Mouse (Mus musculus) 3134 (cell line): Measurements from ENCODE around the gene Gpr155.

ENCODE experiments used
- DNase-seq: peaks from one replicate; pipeline ENCODE4 v3.0.0-alpha.2; 2011; ENCODE audit warnings: low spot score; ENCODE audit not compliant: insufficient read length; ENCODE audit errors: extremely low read depth

The Gpr155 gene

DNA sequence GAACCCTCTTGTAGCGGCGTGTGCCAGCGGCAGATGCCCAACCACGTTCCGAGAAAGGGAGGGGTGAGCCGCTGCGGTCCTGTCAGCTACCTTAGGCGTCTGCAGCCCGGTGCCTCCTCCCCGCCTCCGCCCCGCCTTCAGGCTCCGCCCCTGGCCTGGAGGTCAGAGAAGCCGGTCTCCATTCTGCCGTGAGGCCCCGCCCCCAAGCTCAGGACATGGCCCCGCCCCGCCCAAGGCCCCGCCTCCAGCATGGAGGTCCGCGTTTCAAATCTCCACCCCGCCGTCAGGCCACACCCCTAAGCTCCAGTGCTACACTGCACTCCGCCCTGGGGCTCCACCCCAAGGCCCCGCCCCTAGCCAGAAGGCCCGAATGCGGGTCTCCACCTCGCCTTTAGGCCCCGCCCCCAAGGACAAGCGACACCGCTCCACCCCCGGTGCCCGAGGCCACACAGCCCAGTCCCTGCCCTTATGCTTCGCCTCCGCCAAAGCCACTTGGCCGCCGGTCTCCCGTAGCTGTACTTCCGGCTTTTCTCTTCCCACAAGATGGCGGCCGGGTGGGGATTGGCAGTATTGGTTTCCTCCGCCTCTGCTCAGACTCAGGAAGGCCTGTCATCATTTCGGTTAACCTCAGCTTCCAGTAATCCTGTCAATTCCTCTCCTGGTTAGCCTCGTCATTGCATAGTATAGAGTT, at the start of gene Gpr155:
Gene Gpr155 (minus strand): TSS at position 217 of the 691 bp plus-strand sequence.
- peak; percentile 99 for DNase-seq

DNA sequence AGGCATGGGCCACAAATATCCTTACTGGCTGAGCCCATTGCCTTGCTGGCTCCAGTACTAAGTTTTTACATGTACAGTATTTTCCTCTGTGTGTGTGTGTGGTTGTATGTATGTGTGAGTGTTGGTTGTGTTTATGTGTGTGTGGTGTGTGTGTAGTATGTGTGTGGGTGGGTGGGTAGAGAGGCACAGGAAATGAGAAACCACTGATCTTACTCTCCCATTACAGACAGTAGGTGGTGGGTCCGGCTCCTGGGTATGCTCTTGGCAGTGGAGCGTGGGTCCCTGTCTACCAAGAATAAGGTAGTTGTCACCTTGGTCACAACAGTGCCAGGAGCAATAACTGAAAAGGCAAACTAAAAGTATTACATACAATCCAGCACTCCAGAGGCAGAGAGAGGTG, 49.5 kb upstream of the Gpr155 start:
- DNase-seq = no peak

DNA sequence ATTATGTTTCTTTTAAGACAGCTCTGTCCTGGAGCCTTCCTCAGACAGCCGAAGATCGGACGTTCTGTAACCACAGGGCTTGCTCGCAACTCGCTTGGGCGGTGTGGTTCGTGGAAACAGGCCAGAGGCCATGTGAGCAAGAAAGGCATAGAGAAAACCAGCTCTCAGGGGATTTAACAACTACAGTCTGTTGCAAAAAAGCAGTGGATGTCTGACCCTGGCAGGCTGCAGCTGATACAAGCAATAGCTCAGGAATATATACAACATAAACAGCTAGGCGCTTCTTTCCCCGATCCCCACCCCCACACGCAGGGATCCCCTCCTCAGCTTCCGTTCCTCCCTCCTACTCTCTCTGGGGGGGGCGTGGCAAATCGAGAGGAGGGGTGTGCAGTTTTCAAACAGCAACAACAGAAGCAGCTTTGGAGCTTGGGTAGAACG, 45.6 kb upstream of the Gpr155 start:
- DNase-seq = no peak

DNA sequence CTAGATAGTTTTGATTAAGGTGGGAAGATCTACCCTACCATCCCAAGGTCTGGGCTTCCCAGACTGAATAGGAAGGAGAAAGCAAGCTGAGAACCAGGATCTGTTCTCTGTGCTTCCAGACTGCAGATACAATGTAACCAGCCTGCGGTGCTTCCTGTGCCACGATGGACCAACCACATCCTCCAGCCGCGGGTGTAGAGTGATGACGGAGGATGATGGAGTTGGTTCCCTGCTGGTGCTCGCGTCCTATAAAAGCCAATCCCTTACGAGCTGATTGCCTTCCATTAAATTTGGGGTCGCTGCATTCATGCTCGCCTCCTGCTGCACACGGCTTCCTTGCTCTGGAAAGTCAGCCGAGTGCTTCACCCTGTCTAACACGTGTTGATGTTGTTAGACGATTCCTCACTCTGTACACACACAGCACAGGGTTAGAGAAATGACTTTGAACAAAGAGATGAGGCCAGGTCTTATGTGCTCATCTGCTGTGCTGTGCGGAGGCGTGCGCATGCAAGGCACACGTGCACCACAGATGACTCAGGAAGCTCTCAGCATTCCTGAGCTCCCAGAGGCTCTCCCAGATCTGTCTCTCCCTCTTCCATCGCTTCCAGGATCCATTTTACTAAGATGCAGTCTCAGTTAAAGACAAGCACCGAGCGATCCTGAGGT, 42.6 kb upstream of the Gpr155 start:
- DNase-seq = no peak

DNA sequence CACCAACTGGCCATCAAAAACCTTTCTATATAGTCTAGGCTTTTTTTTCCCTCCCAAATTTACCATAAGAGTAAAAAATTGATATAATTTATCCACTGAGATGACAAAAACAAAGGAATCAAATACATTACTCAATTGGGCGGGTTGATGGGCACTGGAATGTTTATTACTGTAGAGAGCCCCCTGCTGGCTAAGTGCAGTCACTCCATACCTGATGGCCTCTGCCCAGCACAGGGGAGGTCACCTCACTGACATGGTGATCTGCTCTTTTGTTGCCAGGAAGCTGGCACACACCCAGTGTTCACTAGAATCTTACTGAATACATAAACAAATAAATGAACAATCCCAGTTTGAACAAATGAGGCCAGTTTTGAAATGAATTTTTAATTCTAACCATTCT, 40.9 kb upstream of the Gpr155 start:
- no peak for DNase-seq

DNA sequence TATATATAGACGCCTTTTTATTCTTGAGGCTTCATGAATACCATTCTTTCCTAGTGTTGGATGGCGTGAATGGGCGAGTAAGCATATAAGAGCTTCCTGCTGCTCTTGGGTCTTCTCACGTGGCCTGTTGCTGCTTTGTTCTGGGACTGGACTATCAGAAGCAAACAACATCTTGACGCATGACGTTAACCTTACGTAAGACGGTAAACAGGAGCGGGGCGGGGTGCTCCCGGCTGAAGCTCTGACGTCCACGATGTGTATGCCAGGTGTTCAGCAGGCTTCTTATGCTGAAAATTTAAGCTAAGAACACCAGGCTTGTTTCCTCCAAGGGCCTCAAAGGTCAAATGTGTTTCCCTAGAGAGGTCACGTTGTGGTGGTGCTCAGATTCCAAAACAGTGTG, 39.5 kb upstream of the Gpr155 start:
- DNase-seq = no peak

DNA sequence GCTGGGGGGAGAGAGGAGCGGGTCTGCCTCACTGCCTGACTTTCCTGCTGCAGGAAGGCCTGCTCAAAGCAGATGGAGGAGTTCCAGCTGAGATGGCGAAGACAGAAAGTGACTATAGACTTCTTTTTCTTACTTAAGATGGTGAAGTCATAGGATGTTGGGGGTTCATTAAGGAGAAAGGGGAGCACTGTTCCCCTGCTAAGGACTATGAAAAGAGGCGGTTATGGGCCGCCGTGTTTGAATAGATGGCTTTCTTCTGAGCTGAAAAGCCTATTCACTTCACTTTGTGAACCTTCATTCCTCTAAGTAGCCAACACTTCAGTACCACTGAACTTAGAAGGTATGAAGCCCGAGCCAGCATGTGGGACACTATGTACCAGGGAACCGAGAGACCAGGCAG, 33.4 kb upstream of the Gpr155 start:
- DNase-seq = no peak

DNA sequence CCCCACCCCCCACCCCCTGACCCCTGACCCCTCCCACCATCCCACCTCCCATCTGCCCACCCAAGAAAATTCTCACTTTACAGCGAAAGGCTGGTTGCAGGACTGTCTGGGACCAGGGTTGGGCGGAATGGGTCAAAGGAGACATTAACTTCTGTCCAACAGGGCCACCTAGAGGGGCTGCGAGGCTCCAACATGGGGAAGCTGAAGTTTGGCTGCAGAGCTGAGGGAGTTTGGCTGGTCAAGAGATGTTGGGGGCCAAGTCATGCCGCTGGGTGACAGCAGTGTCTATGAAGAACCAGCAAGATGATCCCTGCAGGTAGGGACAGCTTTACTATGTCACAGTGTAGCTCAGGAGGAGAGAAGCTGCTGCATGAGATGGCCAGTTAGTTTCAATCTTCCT, 32.9 kb upstream of the Gpr155 start:
- DNase-seq = no peak

DNA sequence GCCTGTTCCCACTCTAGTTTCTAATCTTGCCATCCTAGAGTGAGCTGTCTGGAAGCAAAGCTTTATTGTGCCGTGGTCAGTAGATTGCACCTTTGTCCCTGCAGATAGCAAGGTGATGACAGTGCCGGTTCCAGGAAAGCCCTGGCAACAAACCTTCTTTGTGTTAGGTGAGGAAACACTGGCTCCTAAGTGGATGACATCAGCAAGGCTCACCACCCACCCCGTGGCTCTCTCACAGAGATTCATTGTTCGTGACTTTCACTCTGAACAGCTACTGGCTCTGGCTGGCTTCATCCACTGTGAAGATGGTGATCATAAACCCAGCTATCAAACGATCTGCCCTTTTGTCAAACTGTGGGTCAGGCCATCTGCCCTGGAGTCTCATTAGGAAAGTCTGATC, 29.5 kb upstream of the Gpr155 start:
- DNase-seq = no peak

DNA sequence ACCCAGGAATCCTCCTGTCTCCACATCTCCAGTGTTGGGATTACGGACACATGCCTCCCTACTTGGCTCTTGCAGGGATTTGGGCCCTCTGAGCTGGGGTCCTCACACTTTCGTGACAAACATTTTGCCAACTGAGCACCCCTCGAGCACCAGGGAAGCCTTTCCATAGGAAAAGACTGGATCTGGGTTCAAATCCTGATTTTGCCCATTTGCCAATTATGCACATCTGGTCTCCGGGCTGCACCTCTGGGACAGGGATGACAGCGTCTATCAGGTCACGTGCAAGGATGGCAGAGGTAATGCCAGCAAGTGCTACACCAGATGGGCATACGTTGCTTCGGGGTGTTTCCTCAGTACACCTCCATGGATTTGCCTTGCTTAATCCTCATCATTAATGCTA, 23.7 kb upstream of the Gpr155 start:
- DNase-seq = no peak

DNA sequence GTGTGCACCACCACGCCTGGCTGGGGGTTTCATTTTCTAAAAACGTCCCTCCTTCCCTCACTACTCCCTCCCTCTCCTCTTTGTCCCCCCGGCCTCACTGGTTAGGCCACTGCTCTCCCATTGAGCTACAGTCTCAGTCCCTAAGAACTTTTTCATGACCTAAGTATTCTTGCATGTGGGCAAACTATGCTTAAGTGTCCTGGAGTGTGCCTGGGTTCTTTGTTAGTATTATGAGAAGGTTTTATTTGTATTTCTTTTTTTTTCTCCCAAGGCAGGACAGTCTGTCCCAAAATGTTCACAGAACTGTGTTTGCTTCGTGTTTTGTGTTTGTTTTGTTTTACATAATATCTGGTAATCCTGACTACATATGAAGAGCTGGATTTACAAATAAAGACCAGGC, 21.3 kb upstream of the Gpr155 start:
- no peak for DNase-seq

DNA sequence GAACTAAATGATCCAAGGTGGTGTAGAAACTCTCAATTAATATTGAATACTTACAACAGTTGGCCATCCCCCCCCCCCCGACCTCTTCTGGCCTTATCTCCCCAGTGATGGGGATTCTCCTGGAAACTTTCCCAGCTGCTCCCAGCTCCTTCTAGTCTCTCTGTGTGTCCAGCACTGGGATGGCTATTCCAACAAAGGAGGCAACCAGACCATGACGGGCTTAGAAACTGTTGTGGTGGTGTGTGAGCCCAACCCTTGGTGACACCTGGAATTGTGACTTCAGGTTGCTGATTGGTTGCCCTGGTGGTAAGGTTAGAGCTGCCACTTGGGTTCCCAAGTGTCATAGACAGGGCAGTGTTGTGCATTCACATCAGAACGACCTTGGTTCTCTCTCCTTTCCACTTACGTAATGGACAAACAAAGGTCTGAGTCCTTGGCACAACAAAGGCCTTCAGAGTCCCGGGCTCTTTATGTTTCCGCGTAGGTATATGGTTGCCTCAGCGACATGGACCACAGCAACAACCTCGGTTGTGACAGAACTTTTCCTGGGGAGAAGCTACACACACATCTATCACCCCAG, 20.1 kb upstream of the Gpr155 start:
- no peak for DNase-seq

DNA sequence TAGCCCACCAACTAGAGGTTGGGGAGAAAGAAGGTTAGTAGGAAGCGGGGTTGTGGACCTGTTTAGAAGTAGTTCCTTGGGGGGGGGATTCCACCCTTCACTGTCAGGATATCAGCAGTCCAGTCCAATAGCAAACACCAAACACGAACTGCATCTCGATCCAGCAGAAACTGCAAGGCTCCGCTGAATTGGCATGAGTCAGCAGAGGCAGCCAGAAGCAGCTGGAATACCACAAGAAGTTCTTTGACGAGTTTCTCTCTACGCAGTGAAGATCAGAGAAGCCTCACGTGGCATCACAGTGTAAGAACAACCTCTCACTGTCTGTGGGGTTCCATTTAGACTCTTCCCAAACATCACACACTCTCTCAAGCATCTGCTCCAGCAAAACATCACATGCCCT, 18.6 kb upstream of the Gpr155 start:
- DNase-seq = no peak

DNA sequence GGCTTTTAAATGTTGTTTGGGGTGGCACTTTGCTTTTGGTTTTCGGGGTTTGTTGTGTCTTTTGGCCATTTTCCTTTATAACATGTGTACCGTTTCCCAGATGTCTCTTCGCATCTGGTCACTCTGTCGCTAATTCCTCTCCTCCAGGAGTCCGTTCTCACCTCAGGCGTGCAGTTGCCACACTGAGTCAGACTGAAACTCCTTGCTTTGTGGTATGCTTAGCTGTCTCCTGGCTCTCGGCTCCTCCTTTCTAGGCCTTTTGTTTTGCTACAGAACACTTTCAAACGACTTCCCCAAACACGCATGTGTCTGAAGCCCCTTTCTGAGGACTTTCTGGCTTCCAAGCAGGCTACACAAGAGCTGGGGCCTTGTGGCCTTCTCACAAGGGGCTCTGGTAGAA, 18.1 kb upstream of the Gpr155 start:
- DNase-seq = no peak

DNA sequence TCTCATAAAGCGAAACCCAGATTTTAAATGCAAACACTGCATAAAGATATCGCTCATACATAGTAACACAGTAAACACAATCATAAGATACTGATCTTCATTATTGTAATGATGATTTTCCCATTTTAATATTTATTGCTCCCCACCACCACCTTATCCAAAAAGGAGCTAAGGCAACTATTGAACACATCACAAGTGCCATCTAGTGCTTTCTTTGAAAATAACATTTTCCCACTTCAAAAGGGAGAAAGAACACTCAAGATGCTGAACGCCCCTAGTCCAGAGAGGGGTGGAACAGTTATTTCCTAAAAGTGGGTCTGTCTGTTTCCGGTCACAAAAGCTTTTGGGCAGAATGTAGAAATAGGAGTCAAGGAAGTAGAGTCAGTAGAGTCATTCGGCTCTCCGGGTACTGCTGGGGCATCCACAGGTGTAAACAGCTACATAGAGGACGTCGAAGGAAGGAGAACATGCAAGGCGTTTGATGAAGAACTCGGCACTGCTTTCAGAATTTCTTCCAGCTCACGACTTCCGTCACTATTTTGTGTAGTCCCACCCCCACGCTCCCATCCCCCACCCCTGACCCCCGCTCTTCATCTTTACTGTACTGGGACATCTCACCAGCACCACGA, 17.1 kb upstream of the Gpr155 start:
- no peak for DNase-seq

DNA sequence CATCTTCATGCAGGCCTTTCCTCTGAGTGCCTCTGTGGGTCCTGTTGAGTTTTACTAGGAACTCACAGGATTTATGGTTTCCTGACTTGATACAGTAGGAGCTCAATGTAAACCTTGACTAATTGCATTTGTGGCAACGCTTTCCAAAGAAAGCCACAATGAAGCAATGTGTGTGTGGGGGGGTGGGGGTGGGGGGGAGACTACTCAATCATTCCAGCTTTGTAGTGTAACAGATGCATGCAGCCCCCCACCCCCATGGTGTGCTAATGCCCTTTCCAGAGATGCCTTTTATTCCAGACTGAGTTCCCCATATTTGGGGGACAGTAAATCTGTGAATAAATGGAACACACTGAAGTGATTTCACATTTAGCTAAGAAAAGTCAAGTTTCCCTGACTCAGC, 15.3 kb upstream of the Gpr155 start:
- DNase-seq = no peak

DNA sequence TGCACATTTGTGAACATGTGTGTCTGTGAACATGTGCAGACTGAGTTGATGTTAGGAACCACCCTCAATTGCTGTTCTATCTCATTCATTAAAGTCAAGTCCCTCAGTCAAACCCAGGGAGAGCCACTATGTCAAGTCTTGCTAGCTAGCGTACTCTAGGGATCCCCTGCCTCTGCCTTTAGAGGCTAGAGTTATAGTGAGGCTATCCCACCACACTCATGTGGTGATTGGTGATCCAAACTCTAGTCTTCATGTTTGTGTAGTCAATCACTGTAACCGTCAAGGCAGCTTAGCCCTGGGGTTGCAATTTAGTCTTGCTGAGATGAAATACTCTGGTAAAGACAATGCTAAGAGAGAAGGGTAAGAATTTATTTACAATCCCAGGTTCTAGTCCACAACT, 11.1 kb upstream of the Gpr155 start:
- no peak for DNase-seq

DNA sequence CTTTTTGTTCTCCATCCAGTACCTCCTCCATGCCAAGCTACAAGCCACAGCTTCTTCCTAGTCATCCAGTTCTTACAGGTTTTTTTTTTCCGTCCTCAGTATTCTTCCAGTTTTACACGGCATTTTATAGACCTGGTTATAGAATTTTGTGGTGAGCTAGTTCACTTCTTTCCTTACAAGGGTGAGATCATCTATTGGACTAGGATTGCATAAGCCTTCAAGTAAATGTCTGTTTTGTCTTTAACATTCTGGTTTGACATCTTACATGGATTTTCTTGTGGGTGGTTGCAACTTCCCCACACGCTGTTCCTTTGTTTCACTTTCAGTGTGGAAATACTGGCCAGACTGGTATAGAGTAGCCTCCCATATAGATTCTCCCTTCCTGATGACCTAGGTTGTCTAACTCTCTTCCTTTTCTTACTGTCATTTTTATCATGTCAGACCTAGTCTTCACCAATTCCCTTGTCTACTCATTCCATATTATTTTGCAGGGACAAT, 10.5 kb upstream of the Gpr155 start:
- peak; percentile 8 for DNase-seq

DNA sequence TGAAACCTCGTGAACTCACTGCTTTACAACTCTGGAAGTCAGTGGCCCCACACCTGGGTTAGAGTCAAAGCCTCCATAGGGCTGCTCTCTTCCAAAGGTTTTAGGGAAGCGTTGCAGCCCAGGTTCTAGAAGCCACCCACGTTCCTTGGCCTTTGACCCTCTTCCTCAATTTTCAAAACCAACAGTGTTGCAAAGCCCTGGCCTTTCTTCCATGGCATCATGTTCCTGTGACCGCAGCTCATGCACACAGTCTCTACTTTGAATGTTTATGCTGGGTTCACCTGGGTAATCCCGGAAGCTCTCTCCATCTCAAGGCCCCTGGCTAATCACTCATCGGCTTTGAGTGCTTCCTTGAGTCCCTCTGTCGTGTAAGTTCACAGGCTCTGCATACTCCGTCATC, 9.1 kb upstream of the Gpr155 start:
- DNase-seq = no peak

DNA sequence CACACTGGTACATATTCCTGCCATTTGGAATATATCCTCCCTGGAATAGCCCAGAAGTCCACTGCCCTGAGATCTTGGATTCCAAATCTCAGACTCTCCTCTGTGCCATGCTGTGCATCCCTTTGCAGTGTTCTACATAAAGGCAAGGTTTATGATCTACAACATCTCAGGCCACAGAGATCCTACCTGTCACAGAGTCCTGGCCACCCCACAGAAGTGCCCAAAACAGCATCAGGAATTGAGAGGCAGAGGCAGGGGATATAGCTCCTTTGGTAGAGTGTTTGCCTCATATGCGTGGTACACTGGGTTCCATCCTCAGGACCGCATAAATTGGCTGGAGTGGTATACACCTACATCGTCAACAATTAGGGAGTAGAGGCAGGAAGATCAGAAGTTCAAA, 8.1 kb upstream of the Gpr155 start:
- DNase-seq = no peak

DNA sequence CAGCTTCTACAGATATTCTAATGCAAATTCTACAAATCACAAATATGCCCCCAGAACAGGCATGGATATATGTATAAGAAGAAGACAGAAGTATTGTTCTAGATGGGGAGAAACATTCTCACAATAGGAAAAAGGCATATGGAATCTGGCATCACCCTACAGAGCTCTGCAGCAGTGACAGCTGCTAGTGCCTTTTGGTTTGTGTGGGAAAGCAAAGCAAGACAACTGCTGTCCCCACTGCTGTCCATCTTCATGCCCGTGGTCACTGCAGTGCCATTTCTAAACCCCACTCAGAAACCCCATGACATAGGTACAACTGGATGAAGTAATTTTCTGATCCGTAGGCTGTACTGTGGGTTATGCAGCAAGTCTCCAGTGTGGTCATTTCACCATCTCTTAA, 6.4 kb upstream of the Gpr155 start:
- DNase-seq = no peak

DNA sequence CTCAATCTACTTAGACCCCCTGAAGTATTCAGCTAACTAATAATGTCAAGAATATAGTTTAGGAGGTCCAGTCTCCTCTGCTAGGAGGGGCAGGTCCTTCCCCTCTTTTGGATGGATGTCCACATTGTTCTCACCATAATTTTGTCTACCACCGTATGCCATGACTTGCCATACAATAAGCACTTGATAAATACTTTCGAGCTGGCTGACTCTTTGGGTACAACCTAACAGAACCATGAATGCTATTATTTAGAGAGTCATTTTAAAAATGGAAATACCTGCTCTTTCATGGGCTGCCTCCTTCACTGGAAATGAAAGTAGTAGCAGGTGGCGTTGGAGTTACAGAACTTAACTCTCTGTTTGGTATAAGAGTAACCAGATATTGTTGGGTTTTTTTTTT, 3.6 kb upstream of the Gpr155 start:
- DNase-seq = no peak
